Mouse (Mus musculus): ENCODE data around the gene Uchl3. TPM values are rescaled to one million over a fixed set of nuclear protein-coding genes. Genes with fewer than 3 reads are reported as not detected.

Uchl3 gene
- total RNA-seq, 2 experiments from 2014 or later: 81.0 to 105 TPM

- ATAC-seq (replicated peaks; ENCODE audit: poor library complexity): no peak
Measured at GRCm38 (mm10) chr14:101666056-101666455, 12.3 kb downstream of the Uchl3 start.

- ATAC-seq (replicated peaks; ENCODE audit: poor library complexity): no peak
Measured at GRCm38 (mm10) chr14:101666536-101666935, 12.8 kb downstream of the Uchl3 start.

GRCm38 (mm10) chr14:101668626-101669025 lies 14.9 kb downstream of the Uchl3 start:
- ATAC-seq (replicated peaks; ENCODE audit: poor library complexity): no peak

GRCm38 (mm10) chr14:101672226-101672625 lies 18.5 kb downstream of the Uchl3 start:
- peak; percentile 39; the same call in 1 of the 2 replicates for ATAC-seq (replicated peaks; ENCODE audit: poor library complexity)

- ATAC-seq (replicated peaks; ENCODE audit: poor library complexity): no peak
Measured at GRCm38 (mm10) chr14:101687696-101688095, 33.9 kb downstream of the Uchl3 start.

GRCm38 (mm10) chr14:101688406-101688805 lies 34.6 kb downstream of the Uchl3 start:
- ATAC-seq (replicated peaks; ENCODE audit: poor library complexity): no peak

- ATAC-seq (replicated peaks; ENCODE audit: poor library complexity): no peak
Measured at GRCm38 (mm10) chr14:101704479-101704878, 50.7 kb downstream of the Uchl3 start.

- no peak for ATAC-seq (replicated peaks; ENCODE audit: poor library complexity)
Measured at GRCm38 (mm10) chr14:101707088-101707487, 53.3 kb downstream of the Uchl3 start.

- ATAC-seq (replicated peaks; ENCODE audit: poor library complexity): no peak
Measured at GRCm38 (mm10) chr14:101714414-101714813, 60.6 kb downstream of the Uchl3 start.

- ATAC-seq (replicated peaks; ENCODE audit: poor library complexity): peak; percentile 66
Measured at GRCm38 (mm10) chr14:101729237-101729971, 75.6 kb downstream of the Uchl3 start, which contains the start of the genes Gm9922 and Lmo7. TSS of gene Gm9922 (minus strand) at chr14:101729814. TSS of gene Lmo7 (plus strand) at chr14:101729957.

- peak; percentile 22; the same call in 1 of the 2 replicates for ATAC-seq (replicated peaks; ENCODE audit: poor library complexity)
Measured at GRCm38 (mm10) chr14:101729972-101730692, 76.4 kb downstream of the Uchl3 start.

GRCm38 (mm10) chr14:101733542-101734303 lies 80.0 kb downstream of the Uchl3 start:
- no peak for ATAC-seq (replicated peaks; ENCODE audit: poor library complexity)

GRCm38 (mm10) chr14:101737501-101737900 lies 83.7 kb downstream of the Uchl3 start:
- ATAC-seq (replicated peaks; ENCODE audit: poor library complexity): no peak

Other genes with a start within 250 kb of the Uchl3 start
- 9.4 and 11.5 TPM in 2 replicates for gene Tbc1d4, start 44.8 kb upstream of the Uchl3 start, total RNA-seq (2015)
- 7.5 and 8.1 TPM in 2 replicates for gene Tbc1d4, start 44.8 kb upstream of the Uchl3 start, total RNA-seq (2017)
- gene Commd6, start 13.3 kb upstream of the Uchl3 start, total RNA-seq (2015): 45.3 and 59.3 TPM in 2 replicates
- 21.8 and 39.9 TPM in 2 replicates for gene Commd6, start 13.3 kb upstream of the Uchl3 start, total RNA-seq (2017)
- gene Gm9922, start 75.8 kb downstream of the Uchl3 start, total RNA-seq (2015): not detected in 2 replicates
- not detected in 2 replicates for gene Gm9922, start 75.8 kb downstream of the Uchl3 start, total RNA-seq (2017)
- gene Lmo7, start 76.0 kb downstream of the Uchl3 start, total RNA-seq (2015): 0.44 TPM in 1 of 2 replicates, not detected in the other
- gene Lmo7, start 76.0 kb downstream of the Uchl3 start, total RNA-seq (2017): 0.10 and 0.54 TPM in 2 replicates

Data from megakaryocyte progenitor cell, adult 5-6 weeks (primary cell).